Mouse (Mus musculus): ENCODE measurements around the gene Synj1.

Gene Synj1

GRCm38 (mm10) chr16:90890683-90891082, 120.4 kb downstream of the Synj1 start:
- no peak for DNase-seq (ENCODE audit: low spot score in 2 of 2)

Data from natural killer cell, adult 2 months (primary cell).